Mouse (Mus musculus) forebrain, embryonic 11.5 days (tissue): Measurements from ENCODE around the gene Ppm1n. TPM values are rescaled to one million over a fixed set of nuclear protein-coding genes. Genes with fewer than 3 reads are reported as not detected.

Experiments
- ATAC-seq: fragments of 200-750 bp; cut with Nextera tagmentation; replicated peaks from 2 replicates; pipeline ENCODE4 v1.8.0; 2017; ENCODE audit warnings: moderate TSS enrichment; ENCODE audit not compliant: low FRiP score
- DNase-seq: peaks from one replicate; pipeline ENCODE4 v3.0.0-alpha.2; 2017; ENCODE audit warnings: low spot score
- H3K27ac ChIP-seq: fragments of 300-500 bp; sonication (generic); 2 replicates; pipeline ENCODE4 v1.5.1; 2014; ENCODE audit warnings: low read depth, low read length
- H3K27me3 ChIP-seq: fragments of 300-500 bp; sonication (generic); 2 replicates; pipeline ENCODE4 v1.6.1; 2014; ENCODE audit warnings: mild to moderate bottlenecking, low read length, mixed read lengths; ENCODE audit not compliant: control insufficient read depth, insufficient read depth
- H3K36me3 ChIP-seq: fragments of 300-500 bp; sonication (generic); 2 replicates; pipeline ENCODE4 v1.6.1; 2014; ENCODE audit warnings: mild to moderate bottlenecking, low read length, moderate library complexity, mixed read lengths; ENCODE audit not compliant: control insufficient read depth, insufficient read depth
- H3K4me1 ChIP-seq: fragments of 300-500 bp; sonication (generic); replicated peaks from 2 replicates; pipeline ENCODE4 v1.6.1; 2014; ENCODE audit warnings: low read length, mixed read lengths; ENCODE audit not compliant: control insufficient read depth, insufficient read depth
- H3K4me2 ChIP-seq: fragments of 300-500 bp; sonication (generic); 2 replicates; pipeline ENCODE4 v1.6.1; 2014; ENCODE audit warnings: low read depth, mild to moderate bottlenecking, low read length, moderate library complexity, mixed read lengths; ENCODE audit not compliant: severe bottlenecking
- H3K4me3 ChIP-seq: fragments of 300-500 bp; sonication (generic); 2 replicates; pipeline ENCODE4 v1.5.1; 2014; ENCODE audit warnings: low read depth, low read length
- H3K9ac ChIP-seq: fragments of 300-500 bp; sonication (generic); 2 replicates; pipeline ENCODE4 v1.6.1; 2014; ENCODE audit warnings: low read length
- H3K9me3 ChIP-seq: fragments of 300-500 bp; sonication (generic); 2 replicates; pipeline ENCODE4 v1.6.1; 2016; ENCODE audit warnings: low read length, mixed read lengths; ENCODE audit not compliant: control insufficient read depth
- WGBS: fragments of 180-500 bp; shearing (Covaris S2); extraction: QIAGEN DNeasy Blood & Tissue Kit; methylation state at CpG from one replicate; pipeline ENCODE4 v1.1.7; 2014; 5-methylcytosine and 5-hydroxymethylcytosine counted together
- polyA plus RNA-seq: library from polyadenylated mRNA; unstranded; fragments of >200 nt; fragmentation: Nextera tagmentation; extraction: Ambion mirVana; gene quantifications from 2 replicates; pipeline ENCODE4 v1.2.1, GENCODE M21; 2014

The Ppm1n gene
- polyA plus RNA-seq, 1 experiment from 2014 or later: 0.44 TPM

DNA sequence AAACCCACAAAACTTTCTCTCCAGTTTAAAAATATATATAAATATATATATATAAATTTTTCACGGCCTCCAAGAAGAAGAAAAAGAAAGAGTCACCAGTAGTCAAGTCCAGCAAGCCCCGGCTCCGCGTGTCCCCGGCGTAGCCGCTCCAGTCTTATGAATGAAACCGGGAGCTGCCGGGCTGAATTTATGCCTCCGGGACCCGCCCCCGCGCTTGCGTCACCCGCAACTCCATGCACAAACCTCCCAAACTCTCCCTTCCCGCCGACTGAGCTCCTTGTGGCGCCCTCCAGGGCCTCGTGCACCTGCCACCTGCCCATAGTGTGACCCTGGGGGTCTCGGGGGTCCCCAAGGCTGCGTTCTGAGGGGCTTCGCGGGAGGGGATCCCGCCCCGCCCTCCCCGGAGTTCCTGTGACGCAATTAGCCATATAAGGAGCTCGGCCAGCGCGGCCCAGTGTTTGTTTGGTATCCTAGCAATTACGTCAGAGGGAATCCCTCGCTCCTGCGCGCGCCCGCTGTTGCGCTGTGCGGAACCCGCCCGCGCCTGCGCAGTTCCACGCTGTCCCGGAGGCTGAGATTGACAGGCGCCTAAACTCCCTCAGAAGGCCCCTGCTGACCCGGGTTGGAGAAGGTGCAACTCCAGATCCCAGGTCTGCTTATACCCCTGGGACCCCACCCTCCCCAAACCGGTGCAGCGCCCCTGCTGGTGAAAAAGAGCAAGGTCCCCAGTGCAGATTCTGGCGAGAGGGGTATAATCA is 30.2 kb upstream of the Ppm1n start, which contains the start of gene Fosb:
TSS of gene Fosb (minus strand) at position 168 of the 758 bp plus-strand sequence.
- Histone ChIP-seq H3K9me3 (no peaks in the 10 kb centered on the region), H3K9ac (peak within 1 kb of the TSS; percentile 39), H3K27me3 (peaks cover 24% of the 10 kb centered on the region), H3K36me3 (no peaks in the 10 kb centered on the region), H3K4me2 (peak within 1 kb of the TSS; percentile 94), H3K4me1 (peaks cover 8% of the 10 kb centered on the region; the same call in 1 of the 2 replicates), H3K27ac (no peak within 1 kb of the TSS), H3K4me3 (peak within 1 kb of the TSS; percentile 51)
- DNase-seq (peak; percentile 96), ATAC-seq (peak; percentile 86)
- under 1% methylated on average over 48 of the region's 49 CpGs for WGBS

DNA sequence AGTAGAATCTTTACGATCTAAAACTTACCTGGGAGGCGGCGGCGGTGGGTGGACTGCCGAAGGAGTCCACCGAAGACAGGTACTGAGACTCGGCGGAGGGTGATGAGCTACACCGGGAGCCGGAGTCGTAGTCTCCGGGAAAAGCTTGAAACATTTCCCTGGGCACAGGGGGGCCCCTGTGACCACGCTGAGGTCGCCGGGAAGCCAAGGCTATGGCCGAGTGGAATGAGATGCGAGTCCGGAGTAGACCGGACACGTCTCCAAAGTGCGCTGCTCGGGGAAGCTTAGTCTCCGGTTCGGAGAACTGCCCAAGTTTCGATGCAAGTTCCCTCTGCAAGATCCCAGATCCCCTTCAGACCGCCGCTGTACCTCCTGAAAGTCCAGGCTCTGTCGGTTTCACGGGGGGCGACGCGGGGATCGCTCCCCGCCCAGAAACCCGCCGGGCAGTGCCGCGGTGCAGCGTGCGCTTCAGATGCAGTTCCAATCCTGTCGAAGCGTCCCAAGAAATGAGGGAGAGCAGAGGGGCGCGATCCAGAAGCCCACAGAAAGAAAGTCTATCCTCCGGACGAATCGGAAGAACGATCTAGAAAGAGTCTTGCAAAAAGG is 29.5 kb upstream of the Ppm1n start:
- WGBS: 1% methylated on average over 48 of the region's 48 CpGs
- H3K36me3 ChIP-seq: no peaks in the 10 kb centered on the region
- peak overlapping the region; percentile 94 for H3K4me2 ChIP-seq
- peak overlapping the region; percentile 51 for H3K4me3 ChIP-seq
- H3K9me3 ChIP-seq: no peaks in the 10 kb centered on the region
- DNase-seq: peak; percentile 67
- H3K4me1 ChIP-seq: peaks cover 9% of the 10 kb centered on the region; the same call in 1 of the 2 replicates
- H3K27me3 ChIP-seq: peaks cover 30% of the 10 kb centered on the region
- H3K27ac ChIP-seq: no peak overlapping the region
- H3K9ac ChIP-seq: peak overlapping the region; percentile 39
- ATAC-seq: no peak

DNA sequence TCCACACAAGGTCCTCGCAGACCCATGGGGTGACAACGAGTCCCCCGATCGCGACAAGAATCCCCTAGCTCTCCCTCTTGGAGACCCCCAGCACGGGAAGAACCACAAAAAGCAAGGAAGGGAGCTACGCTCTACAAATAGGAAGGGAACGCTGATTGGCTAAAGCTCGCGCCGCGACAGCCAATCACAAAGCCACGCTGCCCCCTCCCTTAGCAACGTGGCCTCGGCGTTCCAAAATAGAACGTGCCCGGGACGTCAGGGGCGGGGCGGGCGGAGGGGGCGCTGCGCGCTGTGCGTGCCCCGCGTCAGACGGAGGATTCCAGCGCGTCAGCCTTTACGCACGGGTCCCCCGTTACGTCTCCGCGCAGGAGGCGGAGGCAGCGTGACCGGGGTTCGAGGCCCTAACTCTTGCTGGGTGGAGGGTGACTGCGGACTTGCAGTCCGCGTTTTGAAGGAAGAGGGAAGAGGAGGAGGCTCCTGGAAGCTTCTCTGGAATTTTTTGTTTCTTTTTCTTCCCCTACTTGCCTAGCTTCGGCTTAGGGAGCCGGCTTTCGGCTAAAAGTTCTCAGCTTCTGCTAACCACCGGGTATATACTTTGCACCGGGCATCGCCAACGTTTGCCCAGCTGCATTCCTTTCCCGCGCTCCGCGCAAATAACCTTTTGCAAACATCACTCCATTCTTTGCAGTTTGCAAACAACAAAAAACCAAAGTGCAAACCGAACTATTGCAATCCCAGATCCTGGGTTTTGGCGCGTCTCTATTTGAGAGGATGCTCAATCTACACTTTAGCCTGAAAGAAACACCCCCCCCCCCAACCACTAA is 28.8 kb upstream of the Ppm1n start:
- peaks cover 36% of the 10 kb centered on the region for H3K27me3 ChIP-seq
- H3K27ac ChIP-seq: no peak overlapping the region
- ATAC-seq (peak; percentile 86), DNase-seq (peak; percentile 98)
- peak overlapping the region; percentile 51 for H3K4me3 ChIP-seq
- H3K36me3 ChIP-seq: no peaks in the 10 kb centered on the region
- no peaks in the 10 kb centered on the region for H3K9me3 ChIP-seq
- WGBS: under 1% methylated on average over 58 of the region's 58 CpGs
- peak overlapping the region; percentile 36 for H3K9ac ChIP-seq
- H3K4me2 ChIP-seq: peak overlapping the region; percentile 94
- peaks cover 10% of the 10 kb centered on the region; the same call in 1 of the 2 replicates for H3K4me1 ChIP-seq

DNA sequence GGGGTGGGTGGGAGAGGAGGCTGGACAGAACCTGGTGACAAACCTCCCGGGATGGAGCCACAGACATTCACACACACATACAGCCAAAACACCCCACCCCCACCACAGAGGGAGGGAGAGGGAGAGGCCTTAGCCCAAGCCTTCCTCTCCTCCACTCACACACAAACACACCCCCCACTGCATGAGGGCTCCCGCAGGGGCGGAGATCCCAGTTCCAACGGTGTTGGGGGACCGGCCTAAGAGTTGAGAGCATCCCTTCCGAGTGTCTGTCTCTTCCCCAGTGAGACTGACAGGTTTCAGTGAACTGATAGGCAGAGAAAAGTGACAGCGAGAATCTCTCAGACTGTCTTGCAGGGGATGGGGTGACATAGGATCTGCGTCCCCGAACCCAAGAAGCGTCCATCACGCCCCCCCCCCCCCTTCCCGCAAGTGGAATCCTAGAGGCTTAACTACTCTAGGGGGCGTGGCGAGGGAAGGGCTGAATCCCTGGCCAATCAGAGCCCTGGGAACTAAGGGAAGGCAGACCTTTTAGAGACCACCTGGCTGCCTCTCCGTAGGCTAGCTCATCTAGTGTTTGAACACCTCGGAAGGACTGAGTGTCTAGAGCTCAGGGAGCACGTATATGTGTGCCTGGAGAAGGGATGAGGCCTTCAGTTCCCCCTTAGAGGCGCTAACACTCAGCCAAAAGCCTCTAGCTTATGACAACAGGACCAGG is 28.0 kb upstream of the Ppm1n start:
- peak overlapping the region; percentile 36 for H3K9ac ChIP-seq
- H3K36me3 ChIP-seq: no peaks in the 10 kb centered on the region
- peak; percentile 39 for ATAC-seq
- H3K4me3 ChIP-seq: peak overlapping the region; percentile 51
- peak; percentile 75 for DNase-seq
- H3K27me3 ChIP-seq: peaks cover 43% of the 10 kb centered on the region
- peak overlapping the region; percentile 94 for H3K4me2 ChIP-seq
- peaks cover 11% of the 10 kb centered on the region; the same call in 1 of the 2 replicates for H3K4me1 ChIP-seq
- no peaks in the 10 kb centered on the region for H3K9me3 ChIP-seq
- 1% methylated on average over 18 of the region's 18 CpGs for WGBS
- H3K27ac ChIP-seq: no peak overlapping the region

DNA sequence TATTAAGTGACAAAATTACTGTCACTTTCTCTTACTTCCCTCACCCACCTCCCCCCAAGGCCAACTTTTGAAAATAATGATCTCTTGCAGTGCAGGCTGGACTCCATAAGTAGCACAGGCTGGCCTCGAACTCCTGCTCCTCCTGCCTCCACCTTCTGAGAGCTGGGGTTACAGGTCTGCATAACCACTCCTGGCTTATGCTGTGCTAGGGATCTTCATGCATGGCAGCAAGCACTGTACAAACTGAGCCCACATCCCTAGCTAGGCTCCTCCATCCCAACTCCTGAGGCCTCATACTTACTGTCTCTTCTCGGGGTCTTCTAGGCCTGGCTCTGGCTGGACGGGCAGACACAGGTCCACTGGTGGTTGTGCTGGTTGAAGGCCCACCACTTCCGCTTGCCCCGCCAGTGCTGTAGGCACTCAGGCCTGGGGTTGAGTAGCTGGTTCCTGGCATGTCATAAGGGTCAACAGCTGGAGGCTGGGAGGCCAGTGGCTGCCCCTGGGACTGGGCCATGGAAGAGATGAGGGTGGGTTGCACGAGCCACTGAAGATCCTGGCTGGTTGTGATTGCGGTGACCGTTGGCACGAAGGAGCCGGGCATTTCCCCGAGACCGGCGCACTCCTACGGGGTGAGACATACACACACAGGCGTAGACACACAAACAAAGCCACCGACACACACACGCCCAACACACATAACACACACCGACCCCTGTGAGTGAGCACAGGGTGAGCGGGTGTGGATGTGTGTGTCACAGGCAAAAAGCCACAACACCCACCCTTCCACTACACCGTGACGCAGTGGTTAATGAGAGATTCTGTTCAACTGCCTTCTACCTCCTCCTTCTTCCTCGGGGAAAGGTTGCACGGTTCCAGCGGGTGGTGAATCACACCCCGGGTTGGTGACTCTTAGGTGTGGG is 27.2 kb upstream of the Ppm1n start:
- Histone ChIP-seq H3K9me3 (no peaks in the 10 kb centered on the region), H3K4me1 (peaks cover 11% of the 10 kb centered on the region; the same call in 1 of the 2 replicates), H3K27me3 (peaks cover 51% of the 10 kb centered on the region), H3K27ac (no peak overlapping the region), H3K9ac (no peak overlapping the region), H3K36me3 (no peaks in the 10 kb centered on the region), H3K4me2 (peak overlapping the region; percentile 94; the same call in 1 of the 2 replicates), H3K4me3 (no peak overlapping the region)
- 68% methylated on average over 25 of the region's 25 CpGs for WGBS
- DNase-seq: no peak
- ATAC-seq: no peak

DNA sequence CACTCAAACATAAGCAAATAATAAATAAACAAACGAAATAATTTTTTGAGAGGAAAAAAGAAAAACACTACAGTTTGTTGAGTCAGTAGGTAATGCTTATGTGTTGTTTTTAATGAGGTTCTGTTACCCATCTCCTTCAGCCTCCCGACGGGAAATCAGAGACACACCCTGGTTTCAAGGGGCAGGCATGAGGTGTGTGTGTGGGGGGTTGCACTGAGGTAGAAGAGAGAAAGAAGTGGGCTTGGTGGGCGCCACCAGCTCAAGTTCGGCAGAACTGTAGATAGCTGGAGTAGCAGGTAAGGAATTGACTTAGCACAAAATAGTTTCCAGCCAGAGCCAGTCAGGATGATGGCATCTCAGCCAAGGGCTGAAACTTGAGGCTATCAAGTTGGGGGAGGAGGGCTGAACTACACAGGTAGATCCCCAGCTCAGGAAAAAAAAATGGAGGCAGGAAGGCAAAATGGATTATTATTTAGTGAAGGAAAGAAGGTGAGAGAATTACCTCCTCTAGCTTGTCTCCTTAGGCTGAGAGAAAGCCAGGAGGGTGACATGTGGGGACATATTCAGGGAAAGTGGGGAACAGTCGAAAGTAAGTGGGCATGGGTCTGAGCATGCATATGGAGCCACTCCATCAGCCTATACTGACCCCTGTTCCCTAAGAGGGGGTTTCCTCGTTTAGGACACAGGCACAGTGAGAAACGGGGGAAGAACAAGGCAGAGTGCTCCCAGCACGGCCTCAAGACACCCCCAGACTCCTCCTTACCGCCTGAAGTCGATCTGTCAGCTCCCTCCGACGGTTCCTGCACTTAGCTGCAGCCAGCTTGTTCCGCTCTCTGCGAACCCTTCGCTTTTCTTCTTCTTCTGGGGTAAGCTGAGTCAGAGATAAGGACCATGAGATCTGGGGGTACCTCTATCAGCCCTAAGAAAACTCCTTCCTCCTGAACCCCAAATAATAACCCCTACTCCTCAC is 26.2 kb upstream of the Ppm1n start:
- H3K36me3 ChIP-seq: no peaks in the 10 kb centered on the region
- no peak for DNase-seq
- peaks cover 15% of the 10 kb centered on the region; the same call in 1 of the 2 replicates for H3K4me1 ChIP-seq
- H3K4me3 ChIP-seq: no peak overlapping the region
- H3K9ac ChIP-seq: no peak overlapping the region
- no peaks in the 10 kb centered on the region for H3K9me3 ChIP-seq
- no peak overlapping the region for H3K27ac ChIP-seq
- WGBS: 50% methylated on average over 16 of the region's 16 CpGs
- no peak for ATAC-seq
- H3K4me2 ChIP-seq: no peak overlapping the region
- peaks cover 53% of the 10 kb centered on the region for H3K27me3 ChIP-seq

DNA sequence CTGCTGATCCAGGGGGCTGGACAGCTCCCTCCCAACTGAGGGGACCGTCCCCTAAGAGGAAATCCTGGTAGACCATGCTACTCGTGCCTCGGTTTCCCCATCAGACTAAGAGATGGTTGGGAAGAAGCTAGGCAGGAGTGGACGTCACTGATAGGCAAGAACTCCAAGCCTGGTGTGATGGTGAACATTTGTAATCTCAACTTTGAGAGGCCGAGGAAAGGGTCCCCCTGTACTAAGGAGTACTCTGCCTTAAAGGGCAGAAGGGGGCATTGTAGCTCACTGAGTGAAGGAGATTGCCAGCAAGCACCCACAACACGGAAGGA is 25.5 kb upstream of the Ppm1n start:
- Histone ChIP-seq H3K4me2 (peak overlapping the region; percentile 36; the same call in 1 of the 2 replicates), H3K9ac (no peak overlapping the region), H3K36me3 (no peaks in the 10 kb centered on the region), H3K27me3 (peaks cover 53% of the 10 kb centered on the region), H3K4me1 (peaks cover 15% of the 10 kb centered on the region; the same call in 1 of the 2 replicates), H3K4me3 (no peak overlapping the region), H3K9me3 (no peaks in the 10 kb centered on the region), H3K27ac (no peak overlapping the region)
- DNase-seq: no peak
- no peak for ATAC-seq
- 10% methylated on average over 6 of the region's 6 CpGs for whole genome bisulfite sequencing
